Mouse (Mus musculus): ENCODE measurements around the gene Smc4.

DNA sequence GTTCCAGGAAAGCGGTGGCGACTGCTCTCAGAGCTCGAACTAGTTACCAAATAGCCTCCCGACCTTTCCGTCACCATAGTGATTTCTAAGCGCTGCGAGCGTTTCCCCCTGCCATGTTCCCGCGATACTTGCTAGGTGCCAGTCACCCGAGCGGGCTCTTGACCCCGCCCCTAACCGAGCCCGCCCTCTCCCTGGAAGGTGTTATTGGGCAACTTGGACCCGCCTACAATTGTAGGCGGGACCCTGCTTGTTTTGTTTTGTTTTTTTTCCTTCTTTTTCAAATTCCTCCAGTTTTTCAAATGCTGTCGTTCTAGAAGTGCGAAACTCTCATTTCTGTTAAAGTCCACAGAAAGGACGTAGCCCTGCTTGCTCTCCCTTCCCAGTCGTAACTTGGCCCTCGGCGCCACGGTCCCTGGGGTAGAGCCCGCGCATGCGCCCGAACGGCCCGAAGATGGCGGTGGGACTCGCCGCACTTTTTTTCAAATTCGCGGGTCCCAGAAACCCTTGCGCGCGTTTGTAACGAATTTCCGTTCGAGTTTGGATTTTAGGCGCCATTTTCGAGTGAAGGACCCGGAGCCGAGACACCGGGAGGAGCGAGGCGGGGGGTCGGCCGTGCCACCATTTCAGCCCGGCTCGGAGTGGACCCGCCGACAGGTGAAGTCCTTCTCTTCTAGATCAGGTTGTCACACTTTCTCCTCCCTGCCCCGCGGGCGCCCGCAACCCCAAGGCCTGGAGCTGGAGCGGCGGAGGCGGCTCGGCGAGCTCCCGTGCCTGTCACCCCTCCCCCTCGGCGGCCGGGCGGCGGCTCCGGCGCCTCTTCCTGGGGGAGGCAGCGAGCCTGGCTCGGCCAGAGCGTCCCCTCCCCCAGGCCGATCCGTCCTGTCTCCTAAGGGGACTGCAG lies at the start of gene Smc4, which contains the start of gene Ift80:
- TF ChIP-seq CTCF (IDR thresholded peaks at IDR 0.05; ENCODE audit: insufficient read depth, low read length) = no peak
- TF ChIP-seq POLR2A (IDR thresholded peaks at IDR 0.05; ENCODE audit: borderline replicate concordance, extremely low read depth, low read depth, low read length) = peak; percentile 45; the same call in 1 of the 2 replicates

Measured in lung, adult 2 months (tissue).